Mouse (Mus musculus): Measurements from ENCODE around the gene Chchd1. TPM values are rescaled to one million over a fixed set of nuclear protein-coding genes. Genes with fewer than 3 reads are reported as not detected.

Chchd1 gene
- polyA plus RNA-seq, 1 experiment: 54.0 TPM

DNA sequence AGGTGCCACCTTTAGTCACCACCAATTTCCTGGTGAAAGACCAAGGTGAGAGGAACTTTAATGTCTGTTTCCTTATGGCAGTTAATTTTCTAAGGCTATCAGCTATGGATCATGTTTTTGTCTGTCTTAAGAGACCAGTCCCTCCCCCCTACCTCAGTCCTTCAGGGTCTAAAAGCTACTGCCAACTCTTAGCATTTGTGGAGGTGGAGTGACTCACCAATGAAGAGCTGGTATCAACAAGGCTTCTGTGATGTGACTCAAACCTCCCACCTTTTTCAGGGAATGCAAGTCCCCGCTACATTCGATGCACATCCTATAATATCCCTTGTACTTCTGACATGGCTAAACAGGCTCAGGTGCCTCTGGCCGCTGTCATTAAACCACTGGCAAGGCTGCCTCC, 16.2 kb upstream of the Chchd1 start:
- no peak for DNase-seq
- no peaks in the 10 kb centered on the region for H3K27me3 ChIP-seq (replicated peaks; ENCODE audit: control insufficient read depth, insufficient read depth, low read length)
- WGBS: 95% methylated on average over 3 of the region's 3 CpGs
- peaks cover 4% of the 10 kb centered on the region; the same call in 1 of the 2 replicates for H3K4me1 ChIP-seq (ENCODE audit: control insufficient read depth, insufficient read depth, low read length)
- H3K36me3 ChIP-seq (ENCODE audit: control insufficient read depth, insufficient read depth, low read length): peaks cover 9% of the 10 kb centered on the region
- no peak overlapping the region for H3K4me3 ChIP-seq (ENCODE audit: insufficient read depth, low read depth, low read length)
- no peak overlapping the region for H3K27ac ChIP-seq (ENCODE audit: insufficient read depth, low read depth, low read length)
- TF ChIP-seq POLR2A (IDR thresholded peaks at IDR 0.05; ENCODE audit: low read depth, low read length): no peak
- TF ChIP-seq CTCF (conservative IDR thresholded peaks at IDR 0.05; ENCODE audit: insufficient read depth, insufficient read length, low read depth, low read length): no peak

- DNase-seq: no peak
- no peak overlapping the region for H3K27ac ChIP-seq (ENCODE audit: insufficient read depth, low read depth, low read length)
- TF ChIP-seq CTCF (conservative IDR thresholded peaks at IDR 0.05; ENCODE audit: insufficient read depth, insufficient read length, low read depth, low read length) (no peak), POLR2A (IDR thresholded peaks at IDR 0.05; ENCODE audit: low read depth, low read length) (no peak)
- H3K4me1 ChIP-seq (ENCODE audit: control insufficient read depth, insufficient read depth, low read length): peaks cover 2% of the 10 kb centered on the region; the same call in 1 of the 2 replicates
- no peak overlapping the region for H3K4me3 ChIP-seq (ENCODE audit: insufficient read depth, low read depth, low read length)
- WGBS: 72% methylated on average over 2 of the region's 2 CpGs
- H3K27me3 ChIP-seq (replicated peaks; ENCODE audit: control insufficient read depth, insufficient read depth, low read length): no peaks in the 10 kb centered on the region
- peaks cover 10% of the 10 kb centered on the region for H3K36me3 ChIP-seq (ENCODE audit: control insufficient read depth, insufficient read depth, low read length)
These were observed 13.8 kb upstream of the Chchd1 start for GRCm38 (mm10) chr14:20689009-20689408.

DNA sequence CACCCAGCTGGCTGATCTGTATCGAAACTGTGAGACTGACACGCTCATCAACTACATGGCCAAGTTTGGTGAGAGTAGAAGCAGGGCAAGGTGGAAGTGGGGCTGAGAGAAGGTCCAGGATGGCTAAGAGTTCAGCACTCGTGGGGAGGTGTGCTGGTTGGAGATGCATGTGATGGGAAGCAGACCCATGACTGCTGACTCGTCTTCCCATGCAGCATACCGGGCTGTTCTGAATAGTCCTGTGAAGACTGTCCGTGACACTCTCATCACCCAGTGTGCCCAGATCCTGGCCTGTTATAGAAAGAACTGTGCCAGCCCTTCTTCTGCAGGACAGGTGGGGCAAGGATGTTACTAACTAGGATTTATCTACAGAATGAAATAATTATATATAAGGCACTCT, 11.0 kb upstream of the Chchd1 start:
- H3K36me3 ChIP-seq (ENCODE audit: control insufficient read depth, insufficient read depth, low read length): peaks cover 7% of the 10 kb centered on the region; the same call in 1 of the 2 replicates

DNA sequence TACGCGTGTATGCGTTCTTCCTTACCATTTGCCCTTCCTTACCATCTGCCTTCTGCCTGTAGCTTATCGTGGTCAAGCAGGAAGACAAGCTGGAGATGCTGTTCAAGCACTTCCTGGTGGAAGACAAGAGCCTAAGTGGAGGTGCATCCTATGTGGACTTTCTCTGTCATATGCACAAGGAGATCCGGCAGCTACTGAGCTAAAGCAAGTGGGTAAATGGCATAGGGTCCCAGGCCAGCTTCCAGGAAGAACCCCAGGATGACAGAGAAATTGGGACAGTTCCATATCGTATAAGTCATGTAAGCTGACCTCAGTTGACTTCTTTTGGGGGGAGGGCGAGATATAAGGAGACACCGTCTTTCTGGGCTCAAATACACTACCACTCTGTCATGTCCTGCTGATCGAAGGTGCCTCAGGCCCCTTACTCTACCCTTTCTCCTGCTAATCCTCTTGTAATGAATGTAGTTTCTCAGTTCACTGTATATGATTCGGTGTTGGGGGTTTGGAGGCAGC, 9.2 kb upstream of the Chchd1 start:
- DNase-seq: no peak
- Histone ChIP-seq H3K27ac (ENCODE audit: insufficient read depth, low read depth, low read length) (no peak overlapping the region), H3K4me1 (ENCODE audit: control insufficient read depth, insufficient read depth, low read length) (peaks cover 15% of the 10 kb centered on the region; the same call in 1 of the 2 replicates), H3K4me3 (ENCODE audit: insufficient read depth, low read depth, low read length) (no peak overlapping the region), H3K36me3 (ENCODE audit: control insufficient read depth, insufficient read depth, low read length) (peaks cover 6% of the 10 kb centered on the region; the same call in 1 of the 2 replicates), H3K27me3 (replicated peaks; ENCODE audit: control insufficient read depth, insufficient read depth, low read length) (no peaks in the 10 kb centered on the region)
- TF ChIP-seq CTCF (conservative IDR thresholded peaks at IDR 0.05; ENCODE audit: insufficient read depth, insufficient read length, low read depth, low read length): no peak
- TF ChIP-seq POLR2A (IDR thresholded peaks at IDR 0.05; ENCODE audit: low read depth, low read length): no peak
- WGBS: 82% methylated on average over 10 of the region's 10 CpGs

More for the DNA sequence above, 11.0 kb upstream of the Chchd1 start:
- Histone ChIP-seq H3K4me1 (ENCODE audit: control insufficient read depth, insufficient read depth, low read length) (peaks cover 13% of the 10 kb centered on the region; the same call in 1 of the 2 replicates), H3K27ac (ENCODE audit: insufficient read depth, low read depth, low read length) (no peak overlapping the region), H3K4me3 (ENCODE audit: insufficient read depth, low read depth, low read length) (no peak overlapping the region), H3K27me3 (replicated peaks; ENCODE audit: control insufficient read depth, insufficient read depth, low read length) (no peaks in the 10 kb centered on the region)
- no peak for DNase-seq
- WGBS: 87% methylated on average over 6 of the region's 6 CpGs
- TF ChIP-seq POLR2A (IDR thresholded peaks at IDR 0.05; ENCODE audit: low read depth, low read length) (no peak), CTCF (conservative IDR thresholded peaks at IDR 0.05; ENCODE audit: insufficient read depth, insufficient read length, low read depth, low read length) (no peak)

DNA sequence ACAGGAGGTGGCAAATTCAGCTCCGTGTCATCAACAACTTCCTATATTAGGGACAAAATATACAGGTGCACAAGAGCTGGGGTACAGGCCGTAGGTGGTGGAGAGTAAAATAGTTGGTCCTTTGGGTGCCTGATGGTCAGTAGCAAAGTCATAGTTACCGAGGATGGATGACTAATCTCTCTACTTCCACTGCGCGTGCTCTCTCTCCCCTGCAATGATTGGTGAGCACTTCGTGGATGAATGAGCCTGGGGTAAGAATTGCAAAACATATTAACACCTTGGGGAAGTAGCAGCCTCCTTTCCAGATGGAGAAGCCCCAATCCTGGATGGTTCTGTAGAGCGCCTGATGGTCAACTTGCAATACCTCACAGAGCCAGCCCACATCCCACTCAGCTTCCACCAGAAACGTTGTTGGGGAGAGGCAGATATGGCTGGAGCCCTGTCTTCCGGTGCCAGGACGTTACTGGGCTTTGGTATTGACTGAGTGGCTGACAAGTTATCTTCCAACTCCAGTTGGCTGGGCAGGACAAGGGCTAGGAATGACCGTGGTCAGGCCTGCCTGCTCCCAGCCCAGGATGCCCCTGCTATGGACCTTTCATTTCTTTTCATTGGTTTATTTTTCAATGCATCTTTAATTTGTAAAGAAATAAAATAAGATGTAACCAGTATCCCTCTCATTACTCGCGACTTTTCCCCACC, 8.5 kb upstream of the Chchd1 start:
- H3K27ac ChIP-seq (ENCODE audit: insufficient read depth, low read depth, low read length): no peak overlapping the region
- DNase-seq: peak; percentile 17
- H3K4me1 ChIP-seq (ENCODE audit: control insufficient read depth, insufficient read depth, low read length): peaks cover 15% of the 10 kb centered on the region; the same call in 1 of the 2 replicates
- 32% methylated on average over 13 of the region's 13 CpGs for WGBS
- peaks cover 6% of the 10 kb centered on the region; the same call in 1 of the 2 replicates for H3K36me3 ChIP-seq (ENCODE audit: control insufficient read depth, insufficient read depth, low read length)
- TF ChIP-seq POLR2A (IDR thresholded peaks at IDR 0.05; ENCODE audit: low read depth, low read length): no peak
- TF ChIP-seq CTCF (conservative IDR thresholded peaks at IDR 0.05; ENCODE audit: insufficient read depth, insufficient read length, low read depth, low read length): no peak
- H3K4me3 ChIP-seq (ENCODE audit: insufficient read depth, low read depth, low read length): peak overlapping the region; percentile 69
- H3K27me3 ChIP-seq (replicated peaks; ENCODE audit: control insufficient read depth, insufficient read depth, low read length): no peaks in the 10 kb centered on the region

GRCm38 (mm10) chr14:20694884-20695760, 7.7 kb upstream of the Chchd1 start, which contains the start of gene Fut11:
TSS of gene Fut11 (plus strand) at chr14:20694968.
- 5% methylated on average over 110 of the region's 111 CpGs for WGBS
- Histone ChIP-seq H3K27ac (ENCODE audit: insufficient read depth, low read depth, low read length) (peak within 1 kb of the TSS; percentile 80), H3K4me1 (ENCODE audit: control insufficient read depth, insufficient read depth, low read length) (peaks cover 15% of the 10 kb centered on the region; the same call in 1 of the 2 replicates), H3K36me3 (ENCODE audit: control insufficient read depth, insufficient read depth, low read length) (peaks cover 4% of the 10 kb centered on the region; the same call in 1 of the 2 replicates), H3K27me3 (replicated peaks; ENCODE audit: control insufficient read depth, insufficient read depth, low read length) (no peaks in the 10 kb centered on the region), H3K4me3 (ENCODE audit: insufficient read depth, low read depth, low read length) (peak within 1 kb of the TSS; percentile 69)
- TF ChIP-seq POLR2A (IDR thresholded peaks at IDR 0.05; ENCODE audit: low read depth, low read length) (peak; percentile 48), CTCF (conservative IDR thresholded peaks at IDR 0.05; ENCODE audit: insufficient read depth, insufficient read length, low read depth, low read length) (no peak)
- DNase-seq: peak; percentile 87
